Mouse (Mus musculus) layer of hippocampus, adult 2 months (tissue): ENCODE data around the gene Acad9. TPM values are rescaled to one million over a fixed set of nuclear protein-coding genes. Genes with fewer than 3 reads are reported as not detected.
"Not testable (repeated sequence)": the region's sequence is repeated elsewhere in the genome, so short reads cannot be mapped to it uniquely, and the experiment has no call there.

Experiments used
- DNase-seq, 2 experiments: peaks; one replicate each; pipeline ENCODE4 v3.0.0; 2022; ENCODE audit warnings: low spot score in 2 of 2
- H3K27ac ChIP-seq: fragments of 200-600 bp; 2 replicates; pipeline ENCODE4 v1.8.1; 2022
- H3K4me3 ChIP-seq: fragments of 200-600 bp; 2 replicates; pipeline ENCODE4 v1.8.1; 2022; ENCODE audit warnings: mild to moderate bottlenecking
- CTCF ChIP-seq: fragments of 200-600 bp; conservative IDR thresholded peaks from 2 replicates; pipeline ENCODE4 v1.8.1; 2022; ENCODE audit warnings: antibody characterized with exemption, mild to moderate bottlenecking, moderate library complexity
- total RNA-seq, 2 experiments: library from RNA; stranded (reverse); gene quantifications; 2 replicates each; pipeline ENCODE4 v1.2.3; 2021

The Acad9 gene
- total RNA-seq, 2 experiments from 2014 or later: 45.4 to 49.0 TPM

GRCm38 (mm10) chr3:36071047-36071446, 5.3 kb downstream of the Acad9 start:
- no peak for DNase-seq
- no peak for TF ChIP-seq CTCF

GRCm38 (mm10) chr3:36074231-36074630, 8.5 kb downstream of the Acad9 start:
- H3K27ac ChIP-seq: no peak overlapping the region
- no peak for TF ChIP-seq CTCF
- DNase-seq: no peak

More at GRCm38 (mm10) chr3:36071047-36071446, 5.3 kb downstream of the Acad9 start:
- Histone ChIP-seq H3K27ac (0 out of 2 replicates have a peak overlapping the region, but pooled peaks have one; percentile 39), H3K4me3 (no peak overlapping the region)

GRCm38 (mm10) chr3:36075466-36075865, 9.7 kb downstream of the Acad9 start:
- Histone ChIP-seq H3K4me3 (no peak overlapping the region), H3K27ac (no peak overlapping the region)
- DNase-seq: no peak
- no peak for TF ChIP-seq CTCF

More at GRCm38 (mm10) chr3:36074231-36074630, 8.5 kb downstream of the Acad9 start:
- H3K4me3 ChIP-seq: no peak overlapping the region

- TF ChIP-seq CTCF: no peak
- no peak for DNase-seq
- Histone ChIP-seq H3K4me3 (no peak overlapping the region), H3K27ac (no peak overlapping the region)
These were observed 11.6 kb downstream of the Acad9 start for GRCm38 (mm10) chr3:36077386-36077785.

GRCm38 (mm10) chr3:36079886-36080285, 14.1 kb downstream of the Acad9 start:
- no peak for TF ChIP-seq CTCF
- Histone ChIP-seq H3K27ac (no peak overlapping the region), H3K4me3 (no peak overlapping the region)
- no peak for DNase-seq

GRCm38 (mm10) chr3:36080741-36081140, 15.0 kb downstream of the Acad9 start:
- Histone ChIP-seq H3K27ac (no peak overlapping the region), H3K4me3 (no peak overlapping the region)
- TF ChIP-seq CTCF: no peak
- DNase-seq: no peak

GRCm38 (mm10) chr3:36082843-36083242, 17.1 kb downstream of the Acad9 start:
- DNase-seq: no peak
- Histone ChIP-seq H3K4me3 (no peak overlapping the region), H3K27ac (no peak overlapping the region)
- TF ChIP-seq CTCF: no peak

GRCm38 (mm10) chr3:36083381-36083780, 17.6 kb downstream of the Acad9 start:
- H3K4me3 ChIP-seq: no peak overlapping the region
- no peak for TF ChIP-seq CTCF

GRCm38 (mm10) chr3:36085394-36085793, 19.6 kb downstream of the Acad9 start:
- TF ChIP-seq CTCF: no peak

More at GRCm38 (mm10) chr3:36083381-36083780, 17.6 kb downstream of the Acad9 start:
- no peak for DNase-seq
- no peak overlapping the region for H3K27ac ChIP-seq

GRCm38 (mm10) chr3:36087591-36087990, 21.8 kb downstream of the Acad9 start:
- no peak for DNase-seq
- TF ChIP-seq CTCF: no peak
- Histone ChIP-seq H3K4me3 (no peak overlapping the region), H3K27ac (no peak overlapping the region)

More at GRCm38 (mm10) chr3:36085394-36085793, 19.6 kb downstream of the Acad9 start:
- no peak overlapping the region for H3K4me3 ChIP-seq
- DNase-seq: no peak
- H3K27ac ChIP-seq: no peak overlapping the region

- Histone ChIP-seq H3K27ac (no peak overlapping the region), H3K4me3 (no peak overlapping the region)
- no peak for DNase-seq
- no peak for TF ChIP-seq CTCF
These were observed 29.6 kb downstream of the Acad9 start for GRCm38 (mm10) chr3:36095371-36095770.

GRCm38 (mm10) chr3:36116076-36116475, 50.3 kb downstream of the Acad9 start:
- H3K27ac ChIP-seq: no peak overlapping the region
- no peak for TF ChIP-seq CTCF
- H3K4me3 ChIP-seq: no peak overlapping the region
- no peak for DNase-seq

- no peak for DNase-seq
- H3K27ac ChIP-seq: no peak overlapping the region
- no peak overlapping the region for H3K4me3 ChIP-seq
- no peak for TF ChIP-seq CTCF
These were observed 54.1 kb downstream of the Acad9 start for GRCm38 (mm10) chr3:36119684-36120548.

- DNase-seq, H3K27ac ChIP-seq, H3K4me3 ChIP-seq: not testable (repeated sequence)
These were observed 60.4 kb downstream of the Acad9 start for GRCm38 (mm10) chr3:36126176-36126575.
